Mouse (Mus musculus): ENCODE measurements around the gene Srd5a1. TPM values are rescaled to one million over a fixed set of nuclear protein-coding genes. Genes with fewer than 3 reads are reported as not detected.

Srd5a1 gene
- polyA plus RNA-seq (2015; fragmentation: Nextera tagmentation; extraction: Ambion mirVana), result 19.9 and 20.5 TPM in 2 replicates

DNA sequence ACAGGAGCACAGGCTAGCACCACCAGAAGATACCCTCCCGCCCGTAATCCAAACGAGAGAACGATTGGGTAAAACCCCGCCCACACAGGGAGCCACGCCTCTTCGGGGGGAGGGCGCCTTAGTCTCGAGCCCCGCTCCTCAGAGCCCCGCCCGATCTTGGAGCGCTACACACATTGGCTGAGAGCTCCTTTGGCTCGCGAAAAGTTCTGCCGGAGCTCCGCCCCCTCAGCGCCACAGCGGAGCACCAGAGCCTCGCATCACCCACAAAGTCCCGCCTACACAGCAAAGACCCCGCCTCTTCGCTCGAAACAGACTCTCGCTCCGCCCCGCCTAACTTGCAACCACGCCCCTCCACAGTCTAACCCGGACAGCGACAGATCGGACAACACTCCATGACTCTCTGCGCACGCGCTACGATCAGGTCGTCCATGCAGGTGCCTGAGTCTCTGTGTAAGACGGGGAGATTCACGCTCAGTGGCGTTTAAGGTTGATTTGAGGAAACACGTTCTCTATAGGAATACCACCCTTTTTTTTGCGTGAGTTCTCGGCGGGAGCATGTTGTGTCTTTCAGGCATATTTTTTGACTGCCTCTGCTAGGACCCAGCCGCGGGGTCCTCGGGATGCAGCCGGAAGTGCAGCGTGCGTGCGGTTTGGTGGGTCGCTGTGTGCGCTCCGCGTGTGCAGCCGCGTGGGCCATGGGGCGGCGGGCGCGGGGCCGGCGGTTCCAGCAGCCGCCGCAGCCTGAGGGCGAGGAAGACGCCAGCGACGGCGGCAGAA, at the start of gene Srd5a1:
Gene Srd5a1 (minus strand): TSS at position 45 of the 777 bp plus-strand sequence.
- peak; percentile 99 for ATAC-seq
- Histone ChIP-seq H3K27ac (no peak within 1 kb of the TSS), H3K9ac (peak within 1 kb of the TSS; percentile 74), H3K4me2 (replicated peaks) (peak within 1 kb of the TSS; percentile 90), H3K4me3 (replicated peaks) (peak within 1 kb of the TSS; percentile 86), H3K9me3 (no peaks in the 10 kb centered on the region), H3K4me1 (replicated peaks) (peaks cover 12% of the 10 kb centered on the region; the same call in 1 of the 2 replicates), H3K36me3 (peaks cover 10% of the 10 kb centered on the region), H3K27me3 (replicated peaks) (no peaks in the 10 kb centered on the region)
- WGBS, result under 1% methylated on average over 69 of the region's 69 CpGs

DNA sequence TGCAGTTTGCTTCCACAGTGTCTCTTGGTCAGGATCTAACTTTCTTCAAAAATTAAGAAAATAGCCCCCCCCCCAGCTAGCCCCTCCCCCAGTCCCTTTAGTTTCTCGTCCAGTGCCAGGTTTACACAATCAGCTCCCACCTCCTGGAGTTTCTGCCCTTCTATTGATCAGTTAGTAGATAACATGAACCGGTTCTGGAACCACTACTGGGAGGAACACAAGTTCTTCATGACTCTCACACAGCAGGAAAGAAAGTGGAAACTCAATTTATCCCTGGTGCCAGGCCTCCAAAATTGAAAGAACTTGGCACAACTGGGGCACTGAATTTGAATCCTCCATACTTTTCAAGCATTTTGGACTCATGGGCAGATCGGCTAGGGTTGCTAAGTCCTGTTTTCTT, 43.3 kb upstream of the Srd5a1 start:
- no peak for ATAC-seq
- H3K27ac ChIP-seq, result no peak overlapping the region
- no peak overlapping the region for H3K4me2 ChIP-seq (replicated peaks)
- WGBS, result 59% methylated on average over 3 of the region's 3 CpGs
- H3K36me3 ChIP-seq, result no peaks in the 10 kb centered on the region
- H3K27me3 ChIP-seq (replicated peaks), result no peaks in the 10 kb centered on the region
- no peaks in the 10 kb centered on the region for H3K4me1 ChIP-seq (replicated peaks)
- no peak overlapping the region for H3K4me3 ChIP-seq (replicated peaks)
- no peaks in the 10 kb centered on the region for H3K9me3 ChIP-seq
- H3K9ac ChIP-seq, result no peak overlapping the region

DNA sequence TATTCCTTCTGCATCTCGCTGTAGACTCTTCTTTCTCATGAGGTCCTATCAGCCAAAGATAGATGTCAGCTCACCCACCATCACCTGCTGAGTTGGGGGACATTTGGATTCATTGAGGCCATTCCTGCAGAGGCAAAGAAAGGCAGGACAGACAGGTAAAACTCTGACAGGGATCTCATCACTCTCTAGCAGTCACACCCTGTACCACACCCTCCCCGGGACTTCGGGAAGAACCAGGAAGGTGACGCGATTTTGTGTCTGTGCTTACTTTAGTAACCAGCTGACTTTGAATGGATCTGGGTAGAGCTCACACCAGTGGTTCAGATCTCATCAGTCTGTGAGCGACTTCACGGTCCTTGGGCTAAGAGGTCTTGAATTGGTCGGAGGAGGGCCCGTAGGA, 35.2 kb upstream of the Srd5a1 start:
- H3K4me1 ChIP-seq (replicated peaks), result no peaks in the 10 kb centered on the region
- H3K9ac ChIP-seq, result no peak overlapping the region
- H3K36me3 ChIP-seq, result no peaks in the 10 kb centered on the region
- H3K27me3 ChIP-seq (replicated peaks), result no peaks in the 10 kb centered on the region; the same call in 1 of the 2 replicates
- WGBS, result 73% methylated on average over 9 of the region's 9 CpGs
- no peak overlapping the region for H3K4me3 ChIP-seq (replicated peaks)
- no peak for ATAC-seq
- H3K4me2 ChIP-seq (replicated peaks), result no peak overlapping the region
- H3K9me3 ChIP-seq, result no peaks in the 10 kb centered on the region
- no peak overlapping the region for H3K27ac ChIP-seq

DNA sequence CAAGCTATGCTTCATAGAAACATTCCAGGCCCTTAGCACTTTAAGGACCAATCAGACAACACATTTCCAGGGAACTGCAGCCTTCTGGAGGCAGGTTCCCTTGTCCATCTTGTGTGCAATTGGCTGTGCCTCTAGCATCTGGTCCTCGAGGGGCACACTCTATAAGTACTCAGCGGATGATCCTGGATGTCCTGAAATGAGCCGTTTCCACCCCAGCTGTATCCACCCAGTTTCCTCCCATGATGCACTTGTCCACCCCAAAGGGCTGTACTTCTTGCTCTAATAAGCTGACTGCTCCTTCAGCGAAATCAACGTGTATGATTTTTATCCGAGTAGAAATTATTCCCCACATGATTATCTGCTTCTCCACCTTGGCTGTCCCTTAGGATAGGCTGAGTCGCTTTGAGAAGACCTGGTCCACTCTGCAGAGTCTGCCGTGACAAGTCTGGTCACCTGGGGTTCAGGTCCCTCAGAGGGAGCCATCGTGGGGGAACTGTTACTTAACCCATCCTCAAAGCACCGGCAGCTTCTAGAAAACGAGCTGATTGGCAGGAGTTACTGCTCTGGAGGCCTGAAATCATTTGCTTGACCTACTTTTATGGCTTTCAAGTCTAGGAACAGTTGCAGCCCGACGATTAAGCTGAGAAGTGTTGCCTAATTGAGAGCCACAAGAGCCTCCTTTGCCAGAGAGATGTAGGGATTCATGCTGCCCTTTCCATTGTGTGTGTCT, 34.6 kb upstream of the Srd5a1 start:
- Histone ChIP-seq H3K4me1 (replicated peaks) (no peaks in the 10 kb centered on the region), H3K9me3 (no peaks in the 10 kb centered on the region), H3K36me3 (no peaks in the 10 kb centered on the region), H3K9ac (no peak overlapping the region), H3K4me2 (replicated peaks) (no peak overlapping the region), H3K27ac (no peak overlapping the region), H3K4me3 (replicated peaks) (no peak overlapping the region), H3K27me3 (replicated peaks) (no peaks in the 10 kb centered on the region; the same call in 1 of the 2 replicates)
- no peak for ATAC-seq
- 71% methylated on average over 13 of the region's 13 CpGs for WGBS

DNA sequence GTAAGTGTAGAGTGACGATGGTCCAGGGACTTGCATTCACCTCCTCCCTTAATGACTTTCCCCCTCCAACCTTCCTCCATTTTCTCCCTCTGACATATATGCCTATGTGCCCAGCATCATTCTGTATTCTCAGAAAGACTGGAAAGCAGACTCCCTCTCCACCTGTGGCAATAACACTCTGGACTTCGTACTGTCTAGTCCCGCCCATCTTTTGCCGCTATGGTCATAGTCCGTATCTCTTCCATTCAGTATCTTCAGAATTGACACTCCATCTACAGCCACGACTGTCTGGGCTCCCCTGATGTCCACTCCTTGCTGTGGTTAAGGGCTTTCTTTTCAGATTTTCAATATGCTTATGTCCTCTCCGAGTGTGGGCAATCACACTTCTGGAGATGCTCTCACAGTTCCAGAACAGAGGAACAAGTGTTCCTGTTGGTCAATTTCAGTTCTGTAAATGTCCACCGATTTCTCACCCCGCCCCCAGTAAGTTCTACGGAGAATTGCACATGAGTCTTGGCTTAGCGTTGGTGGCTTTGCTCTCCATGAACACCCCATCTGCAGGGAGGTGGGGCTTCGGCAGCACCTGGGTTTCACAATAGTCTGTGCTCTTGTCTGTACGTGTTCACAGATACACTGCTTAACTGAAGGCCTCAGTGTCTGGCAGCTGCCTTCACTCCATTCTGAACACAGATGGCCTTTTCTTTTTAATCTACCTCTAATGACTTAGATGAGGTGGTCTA, 33.4 kb upstream of the Srd5a1 start:
- peak; percentile 88 for ATAC-seq
- 76% methylated on average over 13 of the region's 13 CpGs for WGBS
- no peak overlapping the region for H3K4me3 ChIP-seq (replicated peaks)

DNA sequence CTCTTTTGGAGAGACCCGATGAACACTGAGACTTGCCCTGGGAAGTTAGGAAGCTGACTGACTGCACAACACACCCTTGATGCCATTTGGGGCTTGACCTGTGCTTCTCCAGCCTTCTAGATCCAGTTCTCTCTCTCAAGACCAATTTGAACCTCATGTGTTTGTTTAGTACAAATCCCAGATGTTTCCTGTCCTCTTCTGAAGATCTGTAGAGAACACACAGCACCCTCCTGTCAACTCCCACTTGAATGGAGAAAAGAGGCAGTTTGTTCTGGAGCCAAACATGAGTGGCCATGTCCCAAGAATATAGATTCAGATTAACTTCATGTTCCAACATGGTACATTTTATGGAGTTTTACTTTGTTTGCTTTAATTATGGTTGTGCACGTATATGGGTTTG, 32.7 kb upstream of the Srd5a1 start:
- WGBS, result 81% methylated on average over 2 of the region's 2 CpGs
- Histone ChIP-seq H3K27me3 (replicated peaks) (no peaks in the 10 kb centered on the region; the same call in 1 of the 2 replicates), H3K4me3 (replicated peaks) (no peak overlapping the region), H3K9ac (no peak overlapping the region), H3K9me3 (no peaks in the 10 kb centered on the region), H3K4me2 (replicated peaks) (no peak overlapping the region), H3K4me1 (replicated peaks) (no peaks in the 10 kb centered on the region), H3K27ac (no peak overlapping the region), H3K36me3 (0 out of 2 replicates have a peak, but pooled peaks cover 7% of the 10 kb centered on the region)
- ATAC-seq, result peak; percentile 8; the same call in 1 of the 2 replicates

More for the DNA sequence above, 33.4 kb upstream of the Srd5a1 start:
- no peaks in the 10 kb centered on the region for H3K9me3 ChIP-seq
- no peak overlapping the region for H3K27ac ChIP-seq
- H3K36me3 ChIP-seq, result 0 out of 2 replicates have a peak, but pooled peaks cover 7% of the 10 kb centered on the region
- H3K27me3 ChIP-seq (replicated peaks), result no peaks in the 10 kb centered on the region; the same call in 1 of the 2 replicates
- H3K9ac ChIP-seq, result no peak overlapping the region
- no peaks in the 10 kb centered on the region for H3K4me1 ChIP-seq (replicated peaks)
- no peak overlapping the region for H3K4me2 ChIP-seq (replicated peaks)

DNA sequence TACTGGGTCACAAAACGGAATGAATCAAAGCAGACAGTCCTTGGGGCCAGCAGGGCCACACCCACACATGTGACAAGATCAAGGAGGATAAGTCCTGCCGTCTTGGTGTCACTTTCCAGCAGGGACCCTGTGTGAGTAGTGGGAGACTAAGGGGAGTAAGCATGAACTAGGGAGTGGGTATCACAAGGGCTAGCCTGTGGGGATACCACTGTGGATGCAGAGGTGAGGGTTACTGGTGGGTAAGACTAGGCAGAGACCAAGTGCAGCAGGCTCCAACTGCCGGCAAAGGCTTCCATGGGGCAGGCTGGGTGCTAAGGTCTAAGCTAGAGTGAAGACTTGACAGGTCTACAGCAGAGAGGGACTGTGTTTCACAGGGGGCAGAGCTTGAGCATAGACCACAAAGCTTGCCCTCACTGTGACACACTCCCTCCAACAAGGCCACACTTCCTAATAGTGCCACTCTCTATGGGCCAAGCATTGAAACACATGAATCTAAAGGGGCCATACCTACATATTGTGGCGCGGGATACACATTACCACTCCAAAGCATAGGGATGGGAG, 31.5 kb upstream of the Srd5a1 start:
- Histone ChIP-seq H3K9ac (no peak overlapping the region), H3K36me3 (peaks cover 7% of the 10 kb centered on the region; the same call in 1 of the 2 replicates), H3K4me2 (replicated peaks) (no peak overlapping the region), H3K4me3 (replicated peaks) (no peak overlapping the region), H3K4me1 (replicated peaks) (no peaks in the 10 kb centered on the region), H3K9me3 (no peaks in the 10 kb centered on the region), H3K27me3 (replicated peaks) (no peaks in the 10 kb centered on the region; the same call in 1 of the 2 replicates), H3K27ac (no peak overlapping the region)
- ATAC-seq, result no peak
- WGBS, result 74% methylated on average over 5 of the region's 5 CpGs

DNA sequence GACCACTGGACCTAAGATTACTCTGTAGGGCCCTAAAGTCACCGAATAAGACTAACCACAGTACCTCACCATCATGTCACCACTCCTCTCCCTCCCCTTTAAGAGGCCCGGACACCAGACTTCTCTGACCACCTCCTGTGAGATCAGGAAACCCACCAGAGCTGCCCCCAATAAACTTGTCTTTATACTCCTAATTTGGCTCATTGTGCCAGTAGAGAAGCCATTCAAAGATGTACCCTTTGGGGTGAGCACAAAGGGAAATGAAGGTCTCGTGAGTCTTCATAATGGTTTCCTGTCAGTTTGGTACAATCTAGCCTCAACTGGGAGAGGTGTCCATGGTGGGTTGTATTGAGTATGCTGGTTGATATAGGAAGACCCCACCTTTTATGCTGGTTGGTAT, 29.8 kb upstream of the Srd5a1 start:
- H3K4me3 ChIP-seq (replicated peaks), result no peak overlapping the region
- no peak overlapping the region for H3K4me2 ChIP-seq (replicated peaks)
- H3K9ac ChIP-seq, result no peak overlapping the region
- ATAC-seq, result no peak
- no peaks in the 10 kb centered on the region for H3K4me1 ChIP-seq (replicated peaks)
- WGBS, result 85% methylated on average over 3 of the region's 3 CpGs
- no peaks in the 10 kb centered on the region for H3K27me3 ChIP-seq (replicated peaks)
- peaks cover 7% of the 10 kb centered on the region; the same call in 1 of the 2 replicates for H3K36me3 ChIP-seq
- H3K27ac ChIP-seq, result no peak overlapping the region
- no peaks in the 10 kb centered on the region for H3K9me3 ChIP-seq

DNA sequence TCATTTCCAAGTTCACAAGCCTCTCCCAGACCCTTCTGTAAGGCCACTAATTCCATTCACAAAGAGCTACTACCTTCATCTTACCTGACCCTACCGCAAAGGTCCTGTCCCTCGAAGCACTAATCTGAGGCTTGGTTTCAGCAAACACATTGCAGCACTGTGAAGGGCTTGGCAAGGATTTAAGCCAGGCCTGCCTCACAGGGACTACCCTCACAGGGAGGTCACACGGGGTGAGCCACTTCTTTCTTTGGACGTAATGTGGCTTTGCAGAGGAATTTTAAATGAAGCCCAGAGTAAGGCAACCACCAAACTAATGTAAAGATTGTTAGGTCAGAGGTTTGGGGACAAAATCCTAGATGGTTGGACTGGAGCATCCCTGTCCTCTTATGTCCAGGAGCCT, 29.3 kb upstream of the Srd5a1 start:
- Histone ChIP-seq H3K27me3 (replicated peaks) (no peaks in the 10 kb centered on the region), H3K27ac (no peak overlapping the region), H3K4me1 (replicated peaks) (no peaks in the 10 kb centered on the region), H3K9ac (no peak overlapping the region), H3K4me3 (replicated peaks) (no peak overlapping the region), H3K9me3 (no peaks in the 10 kb centered on the region), H3K4me2 (replicated peaks) (no peak overlapping the region), H3K36me3 (peaks cover 10% of the 10 kb centered on the region)
- 82% methylated on average over 4 of the region's 4 CpGs for WGBS
- no peak for ATAC-seq

DNA sequence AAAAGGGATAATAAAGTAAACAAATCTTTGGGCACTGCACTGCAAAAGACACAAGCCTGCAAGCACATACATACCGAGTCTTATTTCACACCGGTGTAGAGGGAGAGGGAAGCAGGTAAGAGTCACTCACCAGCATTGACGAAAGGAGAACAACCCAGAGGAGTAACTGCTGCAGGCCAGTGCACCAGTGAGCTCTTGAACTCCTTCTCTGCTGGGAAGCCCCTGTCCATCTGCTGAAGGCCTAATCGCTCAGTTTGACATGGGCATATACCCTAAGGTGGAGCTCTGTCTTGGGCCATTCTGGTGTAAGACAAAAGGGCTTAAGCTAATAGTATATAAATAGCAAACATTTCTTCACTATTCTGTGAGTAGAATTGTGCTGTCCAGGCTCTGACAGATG, 28.9 kb upstream of the Srd5a1 start:
- Histone ChIP-seq H3K36me3 (peaks cover 14% of the 10 kb centered on the region), H3K27ac (no peak overlapping the region), H3K4me2 (replicated peaks) (no peak overlapping the region), H3K4me3 (replicated peaks) (no peak overlapping the region), H3K4me1 (replicated peaks) (no peaks in the 10 kb centered on the region), H3K9ac (no peak overlapping the region), H3K27me3 (replicated peaks) (no peaks in the 10 kb centered on the region), H3K9me3 (no peaks in the 10 kb centered on the region)
- ATAC-seq, result no peak
- WGBS, result 91% methylated on average over 4 of the region's 4 CpGs

DNA sequence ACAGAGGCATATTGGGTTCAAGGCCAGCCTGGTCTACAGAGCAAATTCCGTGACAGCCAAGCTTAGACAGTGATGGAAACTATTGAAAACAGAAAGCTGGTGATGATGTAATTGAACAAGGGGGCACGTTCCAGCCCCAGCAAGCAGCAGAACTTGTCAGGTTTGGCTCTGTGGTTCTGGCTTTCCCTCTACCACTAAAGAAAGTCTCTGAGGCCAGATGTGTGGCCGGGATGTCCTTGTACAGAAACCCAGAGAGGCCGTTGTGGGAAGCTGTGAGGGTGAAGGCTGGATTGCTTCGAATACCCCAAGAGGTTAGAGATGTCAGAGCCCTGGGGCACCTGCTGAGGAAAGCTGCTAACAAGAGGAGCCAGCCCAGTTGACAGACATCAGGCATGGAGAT, 28.0 kb upstream of the Srd5a1 start:
- Histone ChIP-seq H3K27ac (no peak overlapping the region), H3K27me3 (replicated peaks) (no peaks in the 10 kb centered on the region), H3K9ac (no peak overlapping the region), H3K4me3 (replicated peaks) (no peak overlapping the region), H3K4me1 (replicated peaks) (no peaks in the 10 kb centered on the region), H3K9me3 (no peaks in the 10 kb centered on the region), H3K36me3 (peaks cover 23% of the 10 kb centered on the region), H3K4me2 (replicated peaks) (no peak overlapping the region)
- 89% methylated on average over 5 of the region's 5 CpGs for WGBS
- ATAC-seq, result no peak

Measured in intestine, embryonic 15.5 days (tissue).